Mouse (Mus musculus) neural tube, embryonic 12.5 days (tissue): Measurements from ENCODE around the gene Speg. TPM values are rescaled to one million over a fixed set of nuclear protein-coding genes. Genes with fewer than 3 reads are reported as not detected.

Experiments
- ATAC-seq: fragments of 200-750 bp; cut with Nextera tagmentation; 2 replicates; pipeline ENCODE4 v1.8.0; 2017; ENCODE audit warnings: low read depth, mild to moderate bottlenecking, moderate TSS enrichment, moderate library complexity; ENCODE audit not compliant: low FRiP score
- H3K27ac ChIP-seq: fragments of 300-500 bp; sonication (generic); 2 replicates; pipeline ENCODE4 v1.5.1; 2016
- H3K27me3 ChIP-seq: fragments of 300-500 bp; sonication (generic); replicated peaks from 2 replicates; pipeline ENCODE4 v1.6.1; 2016; ENCODE audit warnings: mild to moderate bottlenecking
- H3K36me3 ChIP-seq: fragments of 300-500 bp; sonication (generic); 2 replicates; pipeline ENCODE4 v1.6.1; 2016; ENCODE audit warnings: mild to moderate bottlenecking
- H3K4me1 ChIP-seq: fragments of 300-500 bp; sonication (generic); 2 replicates; pipeline ENCODE4 v1.6.1; 2016
- H3K4me2 ChIP-seq: fragments of 300-500 bp; sonication (generic); replicated peaks from 2 replicates; pipeline ENCODE4 v1.6.1; 2016; ENCODE audit warnings: mild to moderate bottlenecking
- H3K4me3 ChIP-seq: fragments of 300-500 bp; sonication (generic); 2 replicates; pipeline ENCODE4 v1.5.1; 2016
- H3K9ac ChIP-seq: fragments of 300-500 bp; sonication (generic); 2 replicates; pipeline ENCODE4 v1.6.1; 2016; ENCODE audit warnings: mild to moderate bottlenecking
- H3K9me3 ChIP-seq: fragments of 300-500 bp; sonication (generic); 2 replicates; pipeline ENCODE4 v1.6.1; 2016; ENCODE audit warnings: mild to moderate bottlenecking
- WGBS: fragments of 180-500 bp; shearing (Covaris S2); methylation state at CpG from one replicate; pipeline ENCODE4 v1.1.7; 2016; 5-methylcytosine and 5-hydroxymethylcytosine counted together
- polyA plus RNA-seq: library from polyadenylated mRNA; unstranded; fragments of >200 nt; fragmentation: Nextera tagmentation; extraction: Ambion mirVana; gene quantifications from 2 replicates; pipeline ENCODE4 v1.2.1, GENCODE M21; 2016

The Speg gene
- polyA plus RNA-seq, 1 experiment from 2014 or later, result 15.8 TPM

DNA sequence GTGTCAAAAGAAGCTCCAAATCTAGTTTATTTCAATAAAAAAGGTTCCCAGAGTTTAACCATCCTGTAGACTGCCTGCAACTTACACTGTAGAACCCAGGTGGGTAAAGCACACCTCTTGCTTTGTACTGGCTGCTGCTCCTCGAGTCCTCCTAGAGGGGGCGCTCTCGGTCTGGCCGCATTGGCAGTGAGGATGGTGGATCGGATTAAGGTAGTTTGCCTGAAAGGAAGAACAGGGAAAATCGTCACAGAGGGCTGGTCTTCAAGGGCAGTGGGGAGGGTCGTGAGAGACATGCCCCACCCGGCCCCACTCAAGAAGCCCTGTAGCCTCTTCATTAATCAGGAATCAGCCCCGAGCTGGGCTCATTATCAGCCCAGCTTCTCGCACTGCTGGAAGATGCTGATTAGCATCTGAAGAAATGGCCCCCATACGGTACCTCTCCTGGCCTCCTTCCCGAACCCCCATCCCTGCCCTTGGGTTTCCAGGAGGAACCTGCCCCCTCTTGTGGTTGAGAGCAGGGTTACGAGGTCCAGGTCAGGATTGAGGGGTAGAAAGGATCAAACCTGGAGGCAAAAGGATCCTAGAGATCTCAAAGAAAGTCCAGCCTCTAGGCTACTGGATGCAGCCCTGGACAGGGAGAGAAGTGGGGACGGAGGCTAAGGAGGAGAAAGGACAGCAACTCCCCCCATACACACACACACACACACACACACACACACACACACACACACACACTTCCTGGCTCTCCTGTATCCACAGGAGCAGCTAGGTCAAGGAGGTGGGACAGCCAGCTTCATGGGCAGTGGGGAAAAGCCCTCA, 81.9 kb downstream of the Speg start:
- Histone ChIP-seq H3K4me3 (no peak overlapping the region), H3K4me1 (peaks cover 69% of the 10 kb centered on the region), H3K27ac (peak overlapping the region; percentile 79; the same call in 1 of the 2 replicates), H3K4me2 (peak overlapping the region; percentile 63), H3K27me3 (peaks cover 15% of the 10 kb centered on the region), H3K9ac (peak overlapping the region; percentile 29; the same call in 1 of the 2 replicates), H3K9me3 (no peaks in the 10 kb centered on the region), H3K36me3 (no peaks in the 10 kb centered on the region)
- WGBS, result 7% methylated on average over 14 of the region's 14 CpGs
- ATAC-seq, result no peak

DNA sequence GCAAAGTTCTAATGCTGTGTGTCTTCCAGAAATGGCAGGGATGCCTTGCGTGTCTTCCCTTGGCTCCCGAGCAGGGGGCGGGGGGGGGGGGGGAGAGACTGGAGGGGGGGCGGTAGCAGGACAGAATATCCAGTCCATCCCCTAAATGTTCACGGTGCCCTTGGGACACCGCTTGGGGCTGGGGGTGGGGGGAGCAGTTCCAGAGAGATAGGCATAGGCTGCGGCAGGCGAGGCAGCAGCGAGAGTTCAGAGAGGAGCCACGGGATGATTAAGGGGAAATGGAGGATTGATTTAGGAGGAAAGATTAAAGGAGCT, 82.6 kb downstream of the Speg start:
- H3K4me3 ChIP-seq, result no peak overlapping the region
- H3K9ac ChIP-seq, result 0 out of 2 replicates have a peak overlapping the region, but pooled peaks have one; percentile 13
- peak; percentile 26 for ATAC-seq
- H3K27ac ChIP-seq, result peak overlapping the region; percentile 79
- no peaks in the 10 kb centered on the region for H3K36me3 ChIP-seq
- H3K4me2 ChIP-seq, result peak overlapping the region; percentile 63
- no peaks in the 10 kb centered on the region for H3K9me3 ChIP-seq
- H3K27me3 ChIP-seq, result peaks cover 9% of the 10 kb centered on the region
- WGBS, result 1% methylated on average over 6 of the region's 10 CpGs
- H3K4me1 ChIP-seq, result peaks cover 67% of the 10 kb centered on the region

DNA sequence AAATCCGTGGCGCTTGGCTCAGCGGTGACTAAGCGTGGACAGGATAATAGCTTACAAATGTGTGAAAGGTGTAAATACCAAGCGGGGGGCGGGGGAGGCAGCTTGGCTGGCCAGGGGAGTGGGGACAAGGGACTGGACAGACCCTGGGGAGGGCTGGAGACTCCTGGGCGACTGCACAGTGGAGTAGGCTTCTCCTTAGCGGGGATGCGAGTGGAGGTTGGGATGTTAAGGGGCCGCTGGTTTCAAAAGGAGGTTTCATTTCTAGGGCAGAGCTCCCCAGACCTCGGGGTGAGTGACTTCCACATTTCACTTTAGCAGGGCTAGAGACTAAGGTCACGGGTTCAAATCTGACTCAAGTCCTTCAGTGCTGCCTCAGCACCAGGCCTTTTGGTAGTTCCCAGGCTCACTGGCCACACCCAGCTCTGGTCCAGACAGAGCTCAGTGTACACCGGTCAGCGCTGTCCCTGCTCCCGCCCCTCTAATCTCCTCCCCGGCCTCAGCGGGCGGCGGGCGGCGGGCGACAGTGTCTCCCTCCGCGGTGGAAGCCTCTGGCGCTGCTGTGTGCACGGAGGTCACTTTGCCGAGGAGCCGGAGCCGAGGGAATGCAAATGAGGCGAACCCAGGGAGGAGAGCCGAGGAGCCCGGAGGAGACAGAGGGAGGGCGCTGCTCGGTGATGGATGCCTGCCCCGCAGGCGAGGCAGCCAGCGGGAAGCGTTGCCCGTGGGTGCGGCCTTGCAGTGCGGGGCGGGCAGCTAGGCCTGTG, 83.1 kb downstream of the Speg start:
- no peaks in the 10 kb centered on the region for H3K36me3 ChIP-seq
- H3K4me3 ChIP-seq, result peak overlapping the region; percentile 19
- peak overlapping the region; percentile 79 for H3K27ac ChIP-seq
- H3K9me3 ChIP-seq, result no peaks in the 10 kb centered on the region
- WGBS, result 1% methylated on average over 42 of the region's 42 CpGs
- peak overlapping the region; percentile 63 for H3K4me2 ChIP-seq
- peaks cover 8% of the 10 kb centered on the region for H3K27me3 ChIP-seq
- H3K9ac ChIP-seq, result peak overlapping the region; percentile 49
- peaks cover 64% of the 10 kb centered on the region for H3K4me1 ChIP-seq
- ATAC-seq, result peak; percentile 39

DNA sequence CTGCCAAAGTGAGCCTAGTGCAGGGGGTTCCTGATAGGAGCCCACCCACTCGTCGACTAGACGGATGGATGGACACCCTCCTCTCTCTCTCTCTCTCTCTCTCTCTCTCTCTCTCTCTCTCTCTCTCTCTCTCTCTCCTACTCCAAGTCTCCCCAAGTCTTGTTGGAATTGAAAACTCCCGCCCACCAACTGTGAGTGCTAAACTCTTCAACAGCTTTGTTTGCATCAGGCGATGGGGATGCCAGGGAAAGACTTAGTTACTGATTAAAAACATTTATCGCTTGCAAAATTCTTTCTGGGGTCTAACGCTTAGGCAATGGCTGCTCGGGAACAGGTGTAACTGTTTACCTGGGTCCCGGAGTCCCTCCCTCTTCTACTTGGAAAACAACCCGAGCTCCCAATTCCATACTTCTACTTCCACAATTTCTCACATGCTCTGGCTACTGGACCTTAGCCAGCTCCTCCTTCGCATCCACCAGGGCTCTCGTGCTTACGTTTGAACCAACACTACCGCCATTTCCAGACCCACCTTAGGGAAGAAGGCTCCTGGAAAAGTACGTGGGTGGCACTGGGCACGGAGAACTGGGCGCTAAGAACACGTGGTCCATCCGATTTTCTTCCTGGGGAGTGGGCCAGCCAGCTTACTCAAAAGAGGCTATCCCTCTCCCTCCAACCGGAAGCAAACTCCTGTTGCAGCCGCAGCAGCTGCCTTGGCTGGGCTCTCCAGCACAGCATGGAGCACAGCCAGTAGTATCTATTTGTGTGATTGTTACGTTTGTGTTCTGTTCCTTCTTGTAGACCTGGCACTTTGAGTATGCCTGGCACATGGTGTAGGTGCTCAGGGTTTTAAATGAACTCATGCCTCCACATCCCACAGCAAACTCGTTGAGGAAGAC, 83.9 kb downstream of the Speg start:
- Histone ChIP-seq H3K27me3 (peaks cover 8% of the 10 kb centered on the region; the same call in 1 of the 2 replicates), H3K36me3 (no peaks in the 10 kb centered on the region), H3K9ac (peak overlapping the region; percentile 49), H3K4me3 (peak overlapping the region; percentile 19), H3K4me1 (peaks cover 64% of the 10 kb centered on the region), H3K9me3 (no peaks in the 10 kb centered on the region), H3K27ac (peak overlapping the region; percentile 79), H3K4me2 (peak overlapping the region; percentile 63)
- ATAC-seq, result no peak
- 19% methylated on average over 23 of the region's 23 CpGs for WGBS

DNA sequence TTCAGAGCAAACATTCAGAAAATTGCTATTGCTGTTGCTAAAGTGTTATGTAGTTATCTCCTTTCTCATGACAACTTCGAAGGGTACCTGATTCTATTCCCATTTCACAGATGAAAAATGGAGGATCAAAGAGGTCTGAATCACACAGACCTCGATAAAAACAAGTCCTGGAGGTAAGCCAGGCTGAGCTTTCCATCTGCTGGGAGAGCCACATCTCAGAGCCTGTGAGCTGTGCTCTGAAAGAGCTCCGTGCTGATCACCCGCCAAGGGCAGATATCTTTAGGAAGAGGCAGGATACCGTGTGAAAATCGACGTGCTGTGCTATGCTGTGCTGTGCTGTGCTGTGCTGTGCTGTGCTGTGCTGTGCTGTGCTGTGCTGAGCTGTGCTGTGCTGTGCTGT, 85.2 kb downstream of the Speg start:
- no peak overlapping the region for H3K27ac ChIP-seq
- ATAC-seq, result no peak
- 0 out of 2 replicates have a peak, but pooled peaks cover 3% of the 10 kb centered on the region for H3K27me3 ChIP-seq
- H3K9ac ChIP-seq, result no peak overlapping the region
- H3K4me1 ChIP-seq, result peaks cover 64% of the 10 kb centered on the region
- H3K36me3 ChIP-seq, result no peaks in the 10 kb centered on the region
- H3K4me3 ChIP-seq, result no peak overlapping the region
- H3K4me2 ChIP-seq, result no peak overlapping the region
- WGBS, result 87% methylated on average over 7 of the region's 7 CpGs
- H3K9me3 ChIP-seq, result no peaks in the 10 kb centered on the region

DNA sequence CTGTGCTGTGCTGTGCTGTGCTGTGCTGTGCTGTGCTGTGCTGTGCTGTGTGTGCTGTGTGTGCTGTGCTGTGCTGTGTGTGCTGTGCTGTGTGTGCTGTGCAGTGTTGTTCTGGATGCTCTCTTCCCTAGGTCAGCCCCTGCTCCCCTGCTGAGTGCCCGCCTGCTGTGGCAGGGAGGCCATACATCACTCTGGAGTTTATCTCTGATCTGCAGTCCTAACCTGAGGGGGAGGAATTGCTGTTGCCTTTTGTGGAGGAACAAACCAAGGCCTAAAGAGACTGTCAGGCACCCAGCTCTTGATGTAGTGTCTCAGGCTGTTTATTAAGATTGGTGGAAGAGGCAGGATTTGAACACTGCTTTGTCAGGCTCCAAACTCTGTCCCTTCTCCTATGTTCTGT, 87.5 kb downstream of the Speg start:
- H3K27me3 ChIP-seq, result 0 out of 2 replicates have a peak, but pooled peaks cover 3% of the 10 kb centered on the region
- H3K4me1 ChIP-seq, result peaks cover 42% of the 10 kb centered on the region
- H3K9ac ChIP-seq, result no peak overlapping the region
- ATAC-seq, result no peak
- H3K4me2 ChIP-seq, result no peak overlapping the region
- no peaks in the 10 kb centered on the region for H3K36me3 ChIP-seq
- H3K4me3 ChIP-seq, result no peak overlapping the region
- H3K9me3 ChIP-seq, result no peaks in the 10 kb centered on the region
- 11% methylated on average over 1 of the region's 1 CpGs for WGBS
- H3K27ac ChIP-seq, result no peak overlapping the region

DNA sequence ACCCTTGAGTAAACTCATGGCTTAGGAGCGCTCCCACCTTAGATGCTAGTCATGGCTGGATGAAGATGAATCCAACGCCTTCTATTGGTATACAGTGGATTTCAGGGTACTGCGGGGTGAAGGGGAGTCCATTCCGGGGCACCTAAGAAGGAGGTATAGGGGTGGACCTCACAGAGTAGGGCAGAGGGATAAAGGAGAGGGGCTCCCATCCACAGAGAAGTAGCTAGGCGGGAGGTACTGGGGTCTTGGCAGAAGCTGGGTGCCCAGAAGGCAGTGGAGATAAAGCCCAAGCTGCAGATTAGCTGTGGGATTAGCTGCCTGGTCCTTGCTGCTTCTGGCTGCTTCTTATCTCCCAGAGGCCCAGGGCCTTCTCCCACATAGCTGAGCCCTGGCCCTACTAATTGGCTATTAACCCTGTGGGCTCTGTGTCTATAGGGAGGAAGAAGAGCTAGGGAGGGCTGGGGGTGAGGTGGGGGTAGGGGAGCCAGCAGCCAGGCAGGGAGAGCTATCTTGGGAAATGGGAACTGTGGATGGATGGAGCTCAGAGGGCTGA, 88.6 kb downstream of the Speg start:
- Histone ChIP-seq H3K36me3 (no peaks in the 10 kb centered on the region), H3K4me1 (peaks cover 32% of the 10 kb centered on the region), H3K9me3 (no peaks in the 10 kb centered on the region), H3K9ac (0 out of 2 replicates have a peak overlapping the region, but pooled peaks have one; percentile 14), H3K4me3 (no peak overlapping the region), H3K27me3 (0 out of 2 replicates have a peak, but pooled peaks cover 3% of the 10 kb centered on the region), H3K27ac (no peak overlapping the region), H3K4me2 (no peak overlapping the region)
- 84% methylated on average over 5 of the region's 5 CpGs for WGBS
- ATAC-seq, result no peak

DNA sequence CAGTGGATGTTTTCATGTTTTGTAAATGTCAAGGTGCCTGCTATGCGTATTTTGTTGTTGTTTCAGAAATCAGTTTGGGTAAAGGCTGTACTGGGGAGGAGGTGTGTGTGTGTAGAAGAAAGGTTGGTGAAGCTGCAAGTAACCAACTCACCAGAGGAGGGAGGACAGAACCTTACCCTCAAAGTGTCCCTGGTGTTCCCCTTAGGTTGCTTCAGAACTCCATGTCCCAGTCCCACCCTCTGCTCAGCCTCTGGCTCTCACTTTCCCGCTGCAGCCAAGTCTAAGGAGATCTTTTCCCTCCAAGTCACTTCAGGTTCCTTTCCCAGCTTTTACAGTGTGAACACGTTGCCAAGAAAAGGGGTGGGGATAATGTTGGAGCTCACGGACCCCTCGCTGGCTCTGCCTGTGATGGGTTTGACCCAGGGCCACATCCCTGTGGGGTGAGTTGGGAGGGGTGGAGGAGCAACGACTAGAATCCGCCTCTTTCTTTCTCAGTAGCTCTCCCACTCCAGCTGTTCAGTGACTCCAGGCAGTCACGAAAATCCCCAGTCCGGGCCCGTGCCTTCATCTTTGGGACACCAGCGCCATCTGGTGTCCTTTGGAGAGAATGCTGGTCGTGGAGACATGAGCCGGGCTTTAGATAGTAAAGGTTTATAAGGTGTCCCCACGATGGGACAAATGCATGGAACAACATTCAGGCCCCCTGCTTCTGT, 92.3 kb downstream of the Speg start:
- no peak overlapping the region for H3K4me2 ChIP-seq
- peak; percentile 57 for ATAC-seq
- H3K27me3 ChIP-seq, result 0 out of 2 replicates have a peak, but pooled peaks cover 10% of the 10 kb centered on the region
- H3K9ac ChIP-seq, result no peak overlapping the region
- H3K9me3 ChIP-seq, result no peaks in the 10 kb centered on the region
- H3K27ac ChIP-seq, result no peak overlapping the region
- H3K4me1 ChIP-seq, result peaks cover 22% of the 10 kb centered on the region
- H3K36me3 ChIP-seq, result peaks cover 6% of the 10 kb centered on the region; the same call in 1 of the 2 replicates
- 8% methylated on average over 14 of the region's 14 CpGs for WGBS
- no peak overlapping the region for H3K4me3 ChIP-seq

DNA sequence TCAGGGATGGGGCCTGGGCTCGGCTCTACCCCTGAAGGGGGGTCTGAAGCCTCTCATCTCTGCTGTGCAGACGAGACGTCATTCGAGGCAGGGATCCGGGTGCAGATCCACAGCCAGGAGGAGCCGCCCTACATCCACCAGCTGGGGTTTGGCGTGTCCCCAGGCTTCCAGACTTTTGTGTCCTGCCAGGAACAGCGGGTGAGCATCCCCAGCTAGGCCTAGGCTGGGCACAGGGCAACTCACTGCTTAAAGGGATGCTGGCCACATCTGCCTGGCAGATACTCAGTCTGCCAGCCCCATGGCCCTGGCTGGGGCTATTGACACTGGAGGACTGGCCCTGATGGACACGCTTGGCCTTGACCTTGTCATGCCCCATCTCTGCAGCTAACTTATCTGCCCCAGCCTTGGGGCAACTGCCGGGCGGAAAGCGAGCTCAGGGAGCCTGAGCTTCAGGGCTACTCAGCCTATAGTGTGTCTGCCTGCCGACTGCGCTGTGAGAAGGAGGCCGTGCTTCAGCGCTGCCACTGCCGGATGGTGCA, 94.3 kb downstream of the Speg start:
- Histone ChIP-seq H3K4me2 (no peak overlapping the region), H3K27me3 (0 out of 2 replicates have a peak, but pooled peaks cover 10% of the 10 kb centered on the region), H3K9ac (no peak overlapping the region), H3K9me3 (no peaks in the 10 kb centered on the region), H3K4me1 (peaks cover 9% of the 10 kb centered on the region), H3K27ac (no peak overlapping the region), H3K36me3 (peaks cover 26% of the 10 kb centered on the region), H3K4me3 (no peak overlapping the region)
- no peak for ATAC-seq
- WGBS, result 79% methylated on average over 17 of the region's 17 CpGs

DNA sequence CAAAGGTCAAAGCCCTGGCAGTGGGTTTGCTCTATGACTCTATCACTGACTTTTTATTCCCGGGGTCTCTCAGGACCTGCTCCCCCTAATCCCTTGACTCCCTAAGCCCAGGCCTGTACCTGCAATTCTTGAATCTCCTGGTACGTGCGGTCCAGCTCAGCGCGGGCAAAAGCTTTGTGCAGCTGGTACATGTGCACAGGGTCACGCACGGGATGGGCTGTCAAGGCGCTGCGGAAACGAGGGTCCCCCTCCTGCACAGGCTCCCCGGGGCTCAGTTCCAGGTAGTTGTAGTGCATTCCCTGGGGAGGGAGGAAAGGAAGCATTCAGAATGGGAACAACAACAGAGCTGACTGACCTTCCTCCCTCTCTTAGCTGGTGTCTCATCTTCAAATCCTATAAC, 101.3 kb downstream of the Speg start:
- 97% methylated on average over 11 of the region's 11 CpGs for WGBS
- H3K4me2 ChIP-seq, result no peak overlapping the region
- peaks cover 50% of the 10 kb centered on the region for H3K36me3 ChIP-seq
- H3K27ac ChIP-seq, result no peak overlapping the region
- peaks cover 36% of the 10 kb centered on the region for H3K4me1 ChIP-seq
- no peaks in the 10 kb centered on the region for H3K9me3 ChIP-seq
- no peak for ATAC-seq
- no peak overlapping the region for H3K9ac ChIP-seq
- H3K4me3 ChIP-seq, result no peak overlapping the region
- H3K27me3 ChIP-seq, result no peaks in the 10 kb centered on the region; the same call in 1 of the 2 replicates
